Mouse (Mus musculus) midbrain, embryonic 12.5 days (tissue): ENCODE measurements around the gene Zfp513. TPM values are rescaled to one million over a fixed set of nuclear protein-coding genes. Genes with fewer than 3 reads are reported as not detected.

Source experiments
- ATAC-seq: fragments of 200-750 bp; cut with Nextera tagmentation; 2 replicates; pipeline ENCODE4 v1.8.0; 2017; ENCODE audit warnings: low read depth, moderate TSS enrichment, moderate library complexity; ENCODE audit not compliant: low FRiP score
- H3K27ac ChIP-seq: fragments of 300-500 bp; sonication (generic); replicated peaks from 2 replicates; pipeline ENCODE4 v1.5.1; 2016; ENCODE audit warnings: mild to moderate bottlenecking
- H3K27me3 ChIP-seq: fragments of 300-500 bp; sonication (generic); 2 replicates; pipeline ENCODE4 v1.6.1; 2016; ENCODE audit warnings: mild to moderate bottlenecking
- H3K36me3 ChIP-seq: fragments of 300-500 bp; sonication (generic); 2 replicates; pipeline ENCODE4 v1.6.1; 2016
- H3K4me1 ChIP-seq: fragments of 300-500 bp; sonication (generic); 2 replicates; pipeline ENCODE4 v1.6.1; 2016
- H3K4me2 ChIP-seq: fragments of 300-500 bp; sonication (generic); replicated peaks from 2 replicates; pipeline ENCODE4 v1.6.1; 2016; ENCODE audit warnings: mild to moderate bottlenecking, moderate library complexity
- H3K4me3 ChIP-seq: fragments of 300-500 bp; sonication (generic); 2 replicates; pipeline ENCODE4 v1.5.1; 2016; ENCODE audit warnings: mild to moderate bottlenecking
- H3K9ac ChIP-seq: fragments of 300-500 bp; sonication (generic); replicated peaks from 2 replicates; pipeline ENCODE4 v1.6.1; 2016; ENCODE audit warnings: mild to moderate bottlenecking, moderate library complexity
- H3K9me3 ChIP-seq: fragments of 300-500 bp; sonication (generic); 2 replicates; pipeline ENCODE4 v1.6.1; 2016; ENCODE audit warnings: mild to moderate bottlenecking
- WGBS: fragments of 180-500 bp; shearing (Covaris S2); methylation state at CpG from one replicate; pipeline ENCODE4 v1.1.7; 2016; 5-methylcytosine and 5-hydroxymethylcytosine counted together
- polyA plus RNA-seq: library from polyadenylated mRNA; unstranded; fragments of >200 nt; fragmentation: Nextera tagmentation; extraction: Ambion mirVana; gene quantifications from 2 replicates; pipeline ENCODE4 v1.2.1, GENCODE M21; 2016

Zfp513 gene
- polyA plus RNA-seq, 1 experiment from 2014 or later: 22.0 TPM

DNA sequence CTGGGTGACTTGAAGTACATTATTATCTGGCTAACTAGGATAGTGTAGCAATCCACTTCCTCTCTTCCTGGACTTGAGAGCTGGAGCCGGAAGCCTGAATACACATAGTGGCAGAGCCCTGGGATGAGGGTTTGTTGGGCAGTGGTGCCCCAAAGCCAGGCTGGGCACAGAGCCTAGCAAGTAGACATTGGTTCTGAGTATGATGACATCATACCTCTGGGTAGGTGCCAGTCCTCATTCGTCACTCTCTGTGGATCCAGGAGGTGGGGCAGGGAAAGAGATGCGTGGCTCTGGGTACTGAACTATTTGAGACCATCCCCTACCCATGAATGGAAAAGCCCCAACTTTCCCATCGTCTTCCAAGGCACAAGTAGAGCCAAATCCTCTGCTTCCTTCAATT is 52.3 kb downstream of the Zfp513 start:
- 93% methylated on average over 4 of the region's 4 CpGs for WGBS
- Histone ChIP-seq H3K4me2 (no peak overlapping the region), H3K9me3 (no peaks in the 10 kb centered on the region), H3K4me3 (no peak overlapping the region), H3K36me3 (peaks cover 30% of the 10 kb centered on the region), H3K4me1 (peaks cover 14% of the 10 kb centered on the region), H3K27me3 (no peaks in the 10 kb centered on the region), H3K9ac (no peak overlapping the region), H3K27ac (no peak overlapping the region)
- no peak for ATAC-seq

Other genes starting within 250 kb of the Zfp513 start
- gene Preb, start 241.9 kb downstream of the Zfp513 start, polyA plus RNA-seq: 121 and 131 TPM in 2 replicates
- gene Tcf23, start 233.6 kb downstream of the Zfp513 start, polyA plus RNA-seq: not detected in 2 replicates
- gene Atraid, start 154.0 kb downstream of the Zfp513 start, polyA plus RNA-seq: 117 and 120 TPM in 2 replicates
- 11.7 and 12.9 TPM in 2 replicates for gene Slc5a6, start 153.4 kb downstream of the Zfp513 start, polyA plus RNA-seq
- gene Cad, start 147.5 kb downstream of the Zfp513 start, polyA plus RNA-seq: 39.2 and 39.7 TPM in 2 replicates
- not detected in 2 replicates for gene Dnajc5g, start 96.0 kb downstream of the Zfp513 start, polyA plus RNA-seq
- 10.7 and 11.2 TPM in 2 replicates for gene Slc30a3, start 94.1 kb downstream of the Zfp513 start, polyA plus RNA-seq
- not detected in 2 replicates for gene Trim54, start 85.6 kb downstream of the Zfp513 start, polyA plus RNA-seq
- not detected in 2 replicates for gene Ucn, start 63.5 kb downstream of the Zfp513 start, polyA plus RNA-seq
- 53.1 and 56.8 TPM in 2 replicates for gene Mpv17, start 48.1 kb downstream of the Zfp513 start, polyA plus RNA-seq
- gene Gm29609, start 22.4 kb downstream of the Zfp513 start, polyA plus RNA-seq: 1.3 and 3.6 TPM in 2 replicates
- gene Gtf3c2, start 22.2 kb downstream of the Zfp513 start, polyA plus RNA-seq: 97.3 and 97.6 TPM in 2 replicates
- 141 and 153 TPM in 2 replicates for gene Snx17, start 9.1 kb downstream of the Zfp513 start, polyA plus RNA-seq
- gene Eif2b4, start 8.9 kb downstream of the Zfp513 start, polyA plus RNA-seq: 65.6 and 68.0 TPM in 2 replicates
- gene Ppm1g, start 18.4 kb upstream of the Zfp513 start, polyA plus RNA-seq: 163 and 167 TPM in 2 replicates
- 144 and 151 TPM in 2 replicates for gene Nrbp1, start 38.6 kb upstream of the Zfp513 start, polyA plus RNA-seq
- 0.63 and 0.71 TPM in 2 replicates for gene Gm9970, start 38.9 kb upstream of the Zfp513 start, polyA plus RNA-seq
- gene Krtcap3, start 49.4 kb upstream of the Zfp513 start, polyA plus RNA-seq: 3.3 and 4.7 TPM in 2 replicates
- 50.7 and 56.1 TPM in 2 replicates for gene Ift172, start 88.8 kb upstream of the Zfp513 start, polyA plus RNA-seq
- gene Fndc4, start 93.8 kb upstream of the Zfp513 start, polyA plus RNA-seq: 57.8 and 64.6 TPM in 2 replicates
- 0.20 and 0.48 TPM in 2 replicates for gene Gckr, start 95.1 kb upstream of the Zfp513 start, polyA plus RNA-seq